Mouse (Mus musculus): ENCODE data around the gene Cxcl13. TPM values are rescaled to one million over a fixed set of nuclear protein-coding genes. Genes with fewer than 3 reads are reported as not detected.

Cxcl13 gene
- polyA plus RNA-seq (2012), result not detected in 2 replicates

DNA sequence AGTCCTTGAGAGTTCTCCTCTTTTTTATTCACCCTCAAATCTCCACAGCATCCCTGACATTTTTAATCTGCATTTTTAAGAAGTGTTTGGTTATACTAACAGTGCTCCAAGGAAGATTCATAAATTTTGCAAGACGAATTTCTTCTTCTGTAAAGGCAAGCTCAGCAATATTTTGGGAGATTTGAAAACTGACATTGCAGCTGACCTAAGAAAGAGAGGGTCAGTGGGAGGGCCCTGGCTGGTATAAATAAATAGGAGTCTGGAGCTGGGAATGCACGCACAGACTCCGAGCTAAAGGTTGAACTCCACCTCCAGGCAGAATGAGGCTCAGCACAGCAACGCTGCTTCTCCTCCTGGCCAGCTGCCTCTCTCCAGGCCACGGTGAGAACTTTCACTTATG, at the start of gene Cxcl13:
Cxcl13 (plus strand) TSS at position 301 of the 400 bp plus-strand sequence.
- Histone ChIP-seq H3K4me1 (ENCODE audit: control insufficient read depth) (no peaks in the 10 kb centered on the region), H3K36me3 (ENCODE audit: control insufficient read depth) (no peaks in the 10 kb centered on the region), H3K4me3 (replicated peaks) (no peak within 1 kb of the TSS), H3K9me3 (ENCODE audit: control insufficient read depth, low read length) (no peaks in the 10 kb centered on the region), H3K27me3 (ENCODE audit: control insufficient read depth) (no peaks in the 10 kb centered on the region)
- TF ChIP-seq TAL1 (IDR thresholded peaks at IDR 0.05; ENCODE audit: low read length) (no peak), GATA1 (IDR thresholded peaks at IDR 0.05; ENCODE audit: low read length) (no peak)

DNA sequence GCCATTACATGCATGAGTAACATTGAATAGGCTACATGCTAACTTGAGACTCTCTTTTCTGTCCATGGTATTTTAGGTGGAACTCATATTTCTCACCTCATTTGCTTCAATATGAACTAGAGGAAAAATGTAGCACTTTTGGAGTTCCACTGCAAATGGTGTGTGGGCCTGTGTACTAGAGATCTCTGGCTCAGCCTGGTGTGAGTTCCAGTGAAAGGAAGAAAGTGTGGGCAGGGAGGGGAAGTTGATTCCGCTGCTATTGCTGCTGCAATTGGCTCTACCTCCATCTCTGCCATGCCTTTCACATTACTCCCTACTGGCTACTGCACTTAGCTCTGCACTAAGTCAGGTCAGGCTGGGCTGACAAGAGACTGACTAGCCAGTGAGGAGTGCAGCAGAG, 45.7 kb upstream of the Cxcl13 start:
- no peak for TF ChIP-seq TAL1 (IDR thresholded peaks at IDR 0.05; ENCODE audit: low read length)
- no peak for TF ChIP-seq GATA1 (IDR thresholded peaks at IDR 0.05; ENCODE audit: low read length)
- no peaks in the 10 kb centered on the region for H3K36me3 ChIP-seq (ENCODE audit: control insufficient read depth)
- peaks cover 2% of the 10 kb centered on the region; the same call in 1 of the 2 replicates for H3K9me3 ChIP-seq (ENCODE audit: control insufficient read depth, low read length)
- no peaks in the 10 kb centered on the region for H3K4me1 ChIP-seq (ENCODE audit: control insufficient read depth)
- H3K4me3 ChIP-seq (replicated peaks), result no peak overlapping the region
- H3K27me3 ChIP-seq (ENCODE audit: control insufficient read depth), result no peaks in the 10 kb centered on the region

DNA sequence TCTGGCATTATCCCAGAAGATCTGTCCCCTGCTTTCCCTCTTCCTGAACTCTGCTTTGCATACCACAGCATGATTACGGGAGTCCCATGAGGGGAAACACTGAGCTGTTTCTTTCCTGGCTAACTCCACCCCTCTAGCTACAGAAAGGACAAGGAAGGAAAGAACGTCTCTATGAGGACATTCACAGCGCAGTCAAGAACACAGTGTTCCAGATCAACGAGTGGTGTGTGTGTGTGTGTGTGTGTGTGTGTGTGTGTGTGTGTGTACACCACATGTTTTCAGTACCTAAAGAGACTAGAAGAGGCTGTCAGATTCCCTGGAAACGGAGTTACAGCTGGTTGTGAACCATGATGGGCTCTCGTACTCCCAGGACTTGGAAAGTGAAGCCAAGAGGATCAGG, 38.3 kb upstream of the Cxcl13 start:
- H3K4me3 ChIP-seq (replicated peaks), result no peak overlapping the region
- no peaks in the 10 kb centered on the region for H3K27me3 ChIP-seq (ENCODE audit: control insufficient read depth)
- H3K9me3 ChIP-seq (ENCODE audit: control insufficient read depth, low read length), result peaks cover 3% of the 10 kb centered on the region; the same call in 1 of the 2 replicates
- no peak for TF ChIP-seq GATA1 (IDR thresholded peaks at IDR 0.05; ENCODE audit: low read length)
- no peak for TF ChIP-seq TAL1 (IDR thresholded peaks at IDR 0.05; ENCODE audit: low read length)
- H3K36me3 ChIP-seq (ENCODE audit: control insufficient read depth), result no peaks in the 10 kb centered on the region
- H3K4me1 ChIP-seq (ENCODE audit: control insufficient read depth), result no peaks in the 10 kb centered on the region

DNA sequence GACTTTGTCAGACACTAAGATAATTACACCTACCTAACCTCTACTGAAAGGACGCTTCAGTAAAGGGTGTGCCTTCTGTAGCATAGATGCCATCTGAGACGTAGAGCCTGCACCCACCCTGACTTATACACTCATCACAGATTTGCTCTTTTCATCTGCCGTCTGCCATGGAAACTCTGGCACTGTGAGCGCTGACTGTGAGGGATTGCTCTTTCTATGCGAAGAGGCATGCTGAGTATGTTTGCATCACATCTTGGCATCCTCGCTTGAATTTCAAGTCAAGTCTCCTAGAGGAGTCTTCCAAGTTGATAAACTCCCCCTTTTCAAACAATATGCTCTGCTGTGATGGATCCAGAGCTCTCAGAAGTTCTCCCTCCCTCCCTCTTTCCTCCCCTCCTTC, 32.7 kb upstream of the Cxcl13 start:
- Histone ChIP-seq H3K9me3 (ENCODE audit: control insufficient read depth, low read length) (peaks cover 12% of the 10 kb centered on the region), H3K4me1 (ENCODE audit: control insufficient read depth) (no peaks in the 10 kb centered on the region), H3K4me3 (replicated peaks) (no peak overlapping the region), H3K36me3 (ENCODE audit: control insufficient read depth) (no peaks in the 10 kb centered on the region), H3K27me3 (ENCODE audit: control insufficient read depth) (no peaks in the 10 kb centered on the region)
- TF ChIP-seq TAL1 (IDR thresholded peaks at IDR 0.05; ENCODE audit: low read length), result no peak
- TF ChIP-seq GATA1 (IDR thresholded peaks at IDR 0.05; ENCODE audit: low read length), result no peak

DNA sequence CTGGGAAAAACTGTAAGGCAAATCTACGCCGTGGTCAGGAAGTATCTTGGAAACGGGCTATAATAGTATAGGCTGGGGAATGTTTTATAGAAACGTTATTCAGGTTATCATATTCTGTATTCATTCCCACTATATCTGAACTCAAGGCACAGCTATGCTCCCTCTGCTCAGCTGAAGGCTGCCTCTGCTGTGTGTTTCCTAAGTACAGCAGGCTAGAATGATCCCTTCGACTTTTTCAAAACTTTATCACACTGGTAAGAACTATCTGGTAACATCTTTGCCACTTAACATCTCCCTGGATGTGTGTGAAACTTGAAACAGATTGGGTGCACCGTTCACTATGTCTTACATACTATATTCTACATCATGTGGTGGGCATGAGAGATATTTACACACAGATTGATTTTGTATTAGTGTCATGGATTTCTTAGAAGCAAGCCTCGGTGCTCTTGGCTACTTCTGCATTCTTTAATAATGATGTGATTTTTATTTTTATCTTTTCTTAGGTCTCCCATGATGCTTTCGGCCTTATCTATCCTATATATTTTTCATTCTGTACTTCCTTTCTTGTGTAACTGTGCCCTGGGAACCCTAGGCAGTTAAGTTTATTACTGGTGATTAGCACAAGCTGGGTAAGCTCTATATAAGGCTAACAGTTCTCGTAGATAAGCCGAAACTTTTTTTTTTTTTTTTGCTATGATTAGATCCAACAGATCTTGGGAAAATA, 31.4 kb upstream of the Cxcl13 start:
- TF ChIP-seq TAL1 (IDR thresholded peaks at IDR 0.05; ENCODE audit: low read length) (no peak), GATA1 (IDR thresholded peaks at IDR 0.05; ENCODE audit: low read length) (no peak)
- Histone ChIP-seq H3K4me1 (ENCODE audit: control insufficient read depth) (no peaks in the 10 kb centered on the region), H3K4me3 (replicated peaks) (no peak overlapping the region), H3K36me3 (ENCODE audit: control insufficient read depth) (no peaks in the 10 kb centered on the region), H3K9me3 (ENCODE audit: control insufficient read depth, low read length) (peaks cover 12% of the 10 kb centered on the region), H3K27me3 (ENCODE audit: control insufficient read depth) (no peaks in the 10 kb centered on the region)

DNA sequence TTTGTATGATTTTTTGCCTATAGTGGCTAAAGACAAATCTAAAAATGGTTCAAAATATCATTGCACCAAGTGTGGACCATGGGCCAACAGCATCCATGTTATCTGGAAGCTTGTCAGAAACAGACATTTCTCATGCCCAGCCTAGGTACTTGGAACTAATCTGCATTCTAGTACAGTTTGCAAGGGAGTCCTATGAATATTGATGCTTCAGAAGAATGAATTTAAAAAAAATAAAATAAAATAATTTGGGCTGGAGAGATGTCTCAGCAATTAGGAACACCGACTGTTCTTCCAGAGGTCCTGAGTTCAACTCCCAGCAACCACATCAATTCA, 30.9 kb upstream of the Cxcl13 start:
- Histone ChIP-seq H3K27me3 (ENCODE audit: control insufficient read depth) (no peaks in the 10 kb centered on the region), H3K4me1 (ENCODE audit: control insufficient read depth) (no peaks in the 10 kb centered on the region), H3K9me3 (ENCODE audit: control insufficient read depth, low read length) (peaks cover 12% of the 10 kb centered on the region), H3K4me3 (replicated peaks) (no peak overlapping the region), H3K36me3 (ENCODE audit: control insufficient read depth) (no peaks in the 10 kb centered on the region)
- TF ChIP-seq GATA1 (IDR thresholded peaks at IDR 0.05; ENCODE audit: low read length) (no peak), TAL1 (IDR thresholded peaks at IDR 0.05; ENCODE audit: low read length) (no peak)

DNA sequence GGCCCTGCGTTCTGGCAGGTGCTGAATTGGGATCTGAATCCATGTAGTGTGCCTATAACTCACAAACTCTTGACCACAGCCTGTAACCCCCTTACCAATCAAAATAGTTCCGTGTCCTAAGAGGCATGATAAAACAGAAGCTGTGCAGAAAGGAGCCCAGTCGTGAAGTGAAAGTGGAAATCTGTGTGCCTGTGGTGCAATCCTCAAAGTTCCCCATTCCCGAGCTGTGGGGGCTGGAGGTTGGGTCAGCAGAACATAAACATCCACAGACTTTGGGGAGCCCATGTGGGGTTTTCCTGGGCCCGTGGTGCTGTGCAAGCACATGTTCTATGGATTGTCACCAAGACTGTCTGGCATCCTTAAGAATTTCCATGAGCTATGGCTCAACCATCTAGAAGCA, 21.7 kb upstream of the Cxcl13 start:
- TF ChIP-seq GATA1 (IDR thresholded peaks at IDR 0.05; ENCODE audit: low read length) (no peak), TAL1 (IDR thresholded peaks at IDR 0.05; ENCODE audit: low read length) (no peak)
- no peaks in the 10 kb centered on the region for H3K4me1 ChIP-seq (ENCODE audit: control insufficient read depth)
- no peaks in the 10 kb centered on the region for H3K36me3 ChIP-seq (ENCODE audit: control insufficient read depth)
- peaks cover 10% of the 10 kb centered on the region for H3K9me3 ChIP-seq (ENCODE audit: control insufficient read depth, low read length)
- no peak overlapping the region for H3K4me3 ChIP-seq (replicated peaks)
- H3K27me3 ChIP-seq (ENCODE audit: control insufficient read depth), result no peaks in the 10 kb centered on the region

DNA sequence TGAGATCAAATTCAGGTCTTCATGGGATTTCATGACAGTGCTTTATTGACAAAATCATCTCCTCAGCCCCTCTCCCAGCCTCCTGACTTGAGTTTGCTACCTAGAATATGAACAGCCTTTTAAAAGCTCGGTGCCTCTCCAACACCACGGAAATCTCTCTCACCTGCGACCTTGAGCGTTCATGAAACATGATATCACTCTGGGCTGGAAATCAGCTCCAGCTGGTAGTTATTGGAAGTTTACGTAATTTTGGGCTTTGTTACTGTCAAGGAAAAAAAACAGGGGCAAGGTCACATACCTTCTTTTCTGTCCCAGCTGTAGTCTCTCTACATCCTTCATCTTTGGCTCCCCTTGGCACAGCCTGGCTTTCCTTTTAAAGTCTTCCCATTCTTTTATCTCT, 20.7 kb upstream of the Cxcl13 start:
- no peak for TF ChIP-seq GATA1 (IDR thresholded peaks at IDR 0.05; ENCODE audit: low read length)
- TF ChIP-seq TAL1 (IDR thresholded peaks at IDR 0.05; ENCODE audit: low read length), result no peak
- Histone ChIP-seq H3K27me3 (ENCODE audit: control insufficient read depth) (no peaks in the 10 kb centered on the region), H3K4me3 (replicated peaks) (no peak overlapping the region)

DNA sequence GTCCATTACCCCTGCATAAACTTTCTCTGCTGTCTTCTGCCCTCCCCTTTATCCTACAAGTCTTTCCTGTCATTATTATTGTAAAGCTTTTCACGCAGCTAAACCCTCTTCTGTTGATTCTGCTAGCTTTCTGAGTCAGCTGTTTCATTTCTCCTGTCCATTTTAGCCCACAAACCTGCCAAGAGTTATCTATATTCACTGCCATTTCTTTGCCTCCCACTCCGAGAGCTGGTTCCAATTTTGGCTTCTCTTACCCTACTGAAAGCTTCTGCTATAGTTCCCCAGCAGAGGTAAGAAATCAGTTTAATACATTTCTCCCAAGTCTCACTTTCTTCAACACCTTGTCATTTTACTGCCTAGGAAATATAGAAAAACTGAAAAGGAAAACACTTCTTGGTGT, 19.6 kb upstream of the Cxcl13 start:
- H3K36me3 ChIP-seq (ENCODE audit: control insufficient read depth), result no peaks in the 10 kb centered on the region
- no peak overlapping the region for H3K4me3 ChIP-seq (replicated peaks)
- peaks cover 10% of the 10 kb centered on the region for H3K9me3 ChIP-seq (ENCODE audit: control insufficient read depth, low read length)
- TF ChIP-seq GATA1 (IDR thresholded peaks at IDR 0.05; ENCODE audit: low read length), result no peak
- no peak for TF ChIP-seq TAL1 (IDR thresholded peaks at IDR 0.05; ENCODE audit: low read length)
- H3K4me1 ChIP-seq (ENCODE audit: control insufficient read depth), result no peaks in the 10 kb centered on the region
- no peaks in the 10 kb centered on the region for H3K27me3 ChIP-seq (ENCODE audit: control insufficient read depth)

More for the DNA sequence above, 20.7 kb upstream of the Cxcl13 start:
- Histone ChIP-seq H3K36me3 (ENCODE audit: control insufficient read depth) (no peaks in the 10 kb centered on the region), H3K9me3 (ENCODE audit: control insufficient read depth, low read length) (peaks cover 10% of the 10 kb centered on the region), H3K4me1 (ENCODE audit: control insufficient read depth) (no peaks in the 10 kb centered on the region)
